Mouse (Mus musculus) neural tube, embryonic 10.5 days (tissue): ENCODE measurements around the gene Mgst2.

Source experiments
- DNase-seq: peaks from one replicate; pipeline ENCODE4 v3.0.0-alpha.2; 2017; ENCODE audit warnings: low spot score; ENCODE audit errors: extremely low spot score

Mgst2 gene

GRCm38 (mm10) chr3:51660060-51660459, at the start of gene Mgst2:
Gene Mgst2, plus strand, starts transcription at chr3:51660360.
- no peak for DNase-seq

GRCm38 (mm10) chr3:51611972-51612371, 48.2 kb upstream of the Mgst2 start:
- peak; percentile 41 for DNase-seq

- no peak for DNase-seq
These were observed 47.5 kb upstream of the Mgst2 start for GRCm38 (mm10) chr3:51612398-51613356.

- DNase-seq = no peak
These were observed 45.9 kb upstream of the Mgst2 start for GRCm38 (mm10) chr3:51614278-51614677.

GRCm38 (mm10) chr3:51623956-51624355, 36.2 kb upstream of the Mgst2 start:
- no peak for DNase-seq

- no peak for DNase-seq
These were observed 32.4 kb upstream of the Mgst2 start for GRCm38 (mm10) chr3:51627741-51628140.

- DNase-seq = no peak
These were observed 31.2 kb upstream of the Mgst2 start for GRCm38 (mm10) chr3:51628977-51629376.

- DNase-seq = no peak
These were observed 29.4 kb upstream of the Mgst2 start for GRCm38 (mm10) chr3:51630746-51631145.

- DNase-seq = no peak
These were observed 28.2 kb upstream of the Mgst2 start for GRCm38 (mm10) chr3:51631971-51632370.

- DNase-seq = no peak
These were observed 25.7 kb upstream of the Mgst2 start for GRCm38 (mm10) chr3:51634451-51634850.

GRCm38 (mm10) chr3:51635960-51636359, 24.2 kb upstream of the Mgst2 start:
- DNase-seq = no peak

GRCm38 (mm10) chr3:51636700-51637099, 23.5 kb upstream of the Mgst2 start:
- no peak for DNase-seq

GRCm38 (mm10) chr3:51637326-51637725, 22.8 kb upstream of the Mgst2 start:
- no peak for DNase-seq

- no peak for DNase-seq
These were observed 21.9 kb upstream of the Mgst2 start for GRCm38 (mm10) chr3:51638260-51638659.

- no peak for DNase-seq
These were observed 14.7 kb upstream of the Mgst2 start for GRCm38 (mm10) chr3:51645484-51645883.

GRCm38 (mm10) chr3:51646301-51646700, 13.9 kb upstream of the Mgst2 start:
- no peak for DNase-seq

GRCm38 (mm10) chr3:51647356-51647755, 12.8 kb upstream of the Mgst2 start:
- no peak for DNase-seq

- peak; percentile 78 for DNase-seq
These were observed 12.0 kb upstream of the Mgst2 start for GRCm38 (mm10) chr3:51648037-51648664.

- DNase-seq = no peak
These were observed 10.7 kb upstream of the Mgst2 start for GRCm38 (mm10) chr3:51649426-51649825.

- DNase-seq = no peak
These were observed 10.2 kb upstream of the Mgst2 start for GRCm38 (mm10) chr3:51649986-51650385.

- DNase-seq = no peak
These were observed 9.0 kb upstream of the Mgst2 start for GRCm38 (mm10) chr3:51651149-51651548.

- DNase-seq = peak; percentile 78
These were observed 7.9 kb upstream of the Mgst2 start for GRCm38 (mm10) chr3:51652292-51652691.

GRCm38 (mm10) chr3:51652701-51653100, 7.5 kb upstream of the Mgst2 start:
- DNase-seq = peak; percentile 70
